In the genomic region with DNA sequence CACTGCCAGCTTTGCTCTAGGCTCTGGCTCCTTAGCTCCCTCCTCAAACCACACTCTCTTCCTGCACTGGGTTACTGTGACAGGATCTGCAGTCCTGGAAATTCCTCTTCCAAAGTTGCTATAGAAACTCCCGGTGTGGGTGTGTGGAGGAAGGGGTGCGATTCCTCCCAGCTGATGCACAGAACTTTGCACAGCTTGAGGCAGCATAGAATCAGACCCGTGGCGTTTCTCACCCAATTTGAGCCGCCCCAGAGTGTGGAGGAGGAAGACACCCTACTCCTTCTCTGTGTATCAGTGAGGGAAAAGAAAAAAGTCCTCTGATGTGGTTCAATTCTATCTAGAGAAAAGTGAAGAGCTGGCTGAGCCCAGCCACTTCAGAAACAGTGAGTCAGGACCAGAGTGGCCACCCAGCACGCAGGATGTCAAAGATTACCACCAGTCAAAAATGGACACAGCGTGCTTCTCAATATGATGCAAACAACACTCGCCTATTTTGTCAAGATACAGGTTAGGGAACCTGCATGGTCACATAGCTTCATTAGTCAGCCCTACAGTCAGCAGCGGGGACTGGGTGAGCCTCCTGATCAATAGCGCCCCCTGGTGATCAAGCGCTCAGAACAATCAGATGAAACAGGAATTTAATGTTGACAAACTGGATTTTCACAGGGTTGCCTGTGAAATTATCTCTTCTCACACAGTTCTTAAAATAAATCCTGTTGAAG, we compare ENCODE assay signal across 8 mouse cellular contexts.
DNase-seq lines count a peak whose midpoint lies in the region; ATAC-seq and TF ChIP-seq lines count a peak whose summit lies in the region.

No protein-coding gene starts in this region.

- H3K4me1 ChIP-seq in lung, embryonic 14.5 days (ENCODE audit: insufficient read depth) = no peaks in the 10 kb centered on the region
- H3K4me1 ChIP-seq in forebrain, embryonic 12.5 days = no peaks in the 10 kb centered on the region
- H3K4me1 ChIP-seq in liver, embryonic 14.5 days (replicated peaks; ENCODE audit: control insufficient read depth in 2 of 2, insufficient read depth in 2 of 2, low read length in 1 of 2) = no peaks in the 10 kb centered on the region

- no peak overlapping the region for H3K27ac ChIP-seq in lung, embryonic 14.5 days (ENCODE audit: low read depth)
- H3K27ac ChIP-seq in forebrain, embryonic 12.5 days = no peak overlapping the region
- H3K27ac ChIP-seq in liver, embryonic 14.5 days = no peak overlapping the region

- no peaks in the 10 kb centered on the region for H3K36me3 ChIP-seq in lung, embryonic 14.5 days (ENCODE audit: insufficient read depth)
- no peaks in the 10 kb centered on the region for H3K36me3 ChIP-seq in forebrain, embryonic 12.5 days (replicated peaks)
- H3K36me3 ChIP-seq in liver, embryonic 14.5 days (replicated peaks; ENCODE audit: control insufficient read depth, insufficient read depth, low read depth) = no peaks in the 10 kb centered on the region

- no peaks in the 10 kb centered on the region for H3K27me3 ChIP-seq in lung, embryonic 14.5 days (ENCODE audit: insufficient read depth, low read length)
- H3K27me3 ChIP-seq in forebrain, embryonic 12.5 days = no peaks in the 10 kb centered on the region
- no peaks in the 10 kb centered on the region for H3K27me3 ChIP-seq in liver, embryonic 14.5 days (ENCODE audit: control insufficient read depth, insufficient read depth, low read length)

- peak; percentile 49 for DNase-seq in lung, embryonic 14.5 days
- DNase-seq in lung, adult 18-20 months = no peak
- DNase-seq in adrenal gland, postnatal 36 days = peak; percentile 53 to 73
- peak; percentile 10 to 74 for DNase-seq in kidney, postnatal 36 days
- DNase-seq in liver, embryonic 14.5 days (ENCODE audit: low read depth in 3 of 3, low spot score in 3 of 3) = no peak
- DNase-seq in telencephalon, adult 2 months (ENCODE audit: low read depth, low spot score) = peak; percentile 96
- no peak for DNase-seq in heart, adult 18-20 months

- ATAC-seq in lung, embryonic 14.5 days (ENCODE audit: insufficient read depth) = no peak
- ATAC-seq in forebrain, embryonic 12.5 days (ENCODE audit: low FRiP score) = peak; percentile 55; the same call in 1 of the 2 replicates
- ATAC-seq in liver, embryonic 14.5 days (ENCODE audit: insufficient read depth) = no peak

- H3K9ac ChIP-seq in lung, embryonic 14.5 days = no peak overlapping the region
- no peak overlapping the region for H3K9ac ChIP-seq in forebrain, embryonic 12.5 days
- H3K9ac ChIP-seq in liver, embryonic 14.5 days (replicated peaks) = no peak overlapping the region

- H3K9me3 ChIP-seq in lung, embryonic 14.5 days (ENCODE audit: low read depth, low read length) = no peaks in the 10 kb centered on the region
- no peaks in the 10 kb centered on the region for H3K9me3 ChIP-seq in forebrain, embryonic 12.5 days
- no peaks in the 10 kb centered on the region for H3K9me3 ChIP-seq in liver, embryonic 14.5 days (ENCODE audit: control insufficient read depth, low read length)

- no peak overlapping the region for H3K4me3 ChIP-seq in lung, embryonic 14.5 days (ENCODE audit: low read depth, low read length)
- no peak overlapping the region for H3K4me3 ChIP-seq in forebrain, embryonic 12.5 days (replicated peaks)
- no peak overlapping the region for H3K4me3 ChIP-seq in liver, embryonic 14.5 days (ENCODE audit: insufficient read depth in 1 of 2, low read depth in 2 of 2, low read length in 2 of 2)

- TF ChIP-seq EP300 in liver, embryonic 14.5 days (IDR thresholded peaks at IDR 0.05; ENCODE audit: low read depth) = no peak

- TF ChIP-seq CTCF in lung, embryonic 14.5 days (IDR thresholded peaks at IDR 0.05; ENCODE audit: low read depth) = peak; percentile 49
- TF ChIP-seq CTCF in liver, embryonic 14.5 days (IDR thresholded peaks at IDR 0.05; ENCODE audit: low read depth) = peak; percentile 52

- H3K4me2 ChIP-seq in lung, embryonic 14.5 days = no peak overlapping the region
- no peak overlapping the region for H3K4me2 ChIP-seq in forebrain, embryonic 12.5 days
- H3K4me2 ChIP-seq in liver, embryonic 14.5 days (ENCODE audit: low read depth) = no peak overlapping the region

- WGBS in lung, embryonic 14.5 days = 30% methylated on average over 11 of the region's 11 CpGs
- WGBS in forebrain, embryonic 12.5 days = 33% methylated on average over 11 of the region's 11 CpGs
- 29% methylated on average over 11 of the region's 11 CpGs for WGBS in liver, embryonic 14.5 days (ENCODE audit: insufficient replicate concordance)

Comparison
In these comparisons a context has a peak if more than half of its experiments do, and no peak if none do; other contexts are left out.
1. DNase-seq: peak in lung, embryonic 14.5 days (single experiment), adrenal gland, postnatal 36 days (2 of 2), kidney, postnatal 36 days (2 of 2) and telencephalon, adult 2 months (single experiment); none in lung, adult 18-20 months (0 of 2), liver, embryonic 14.5 days (0 of 3) and heart, adult 18-20 months (0 of 2).